Mouse (Mus musculus): ENCODE results near the gene C1rl. TPM values are rescaled to one million over a fixed set of nuclear protein-coding genes. Genes with fewer than 3 reads are reported as not detected.
"Not testable (repeated sequence)": the region's sequence is repeated elsewhere in the genome, so short reads cannot be mapped to it uniquely, and the experiment has no call there.

Gene C1rl
- total and polyA plus RNA-seq, 2 experiments, result 53.6 to 73.0 TPM

DNA sequence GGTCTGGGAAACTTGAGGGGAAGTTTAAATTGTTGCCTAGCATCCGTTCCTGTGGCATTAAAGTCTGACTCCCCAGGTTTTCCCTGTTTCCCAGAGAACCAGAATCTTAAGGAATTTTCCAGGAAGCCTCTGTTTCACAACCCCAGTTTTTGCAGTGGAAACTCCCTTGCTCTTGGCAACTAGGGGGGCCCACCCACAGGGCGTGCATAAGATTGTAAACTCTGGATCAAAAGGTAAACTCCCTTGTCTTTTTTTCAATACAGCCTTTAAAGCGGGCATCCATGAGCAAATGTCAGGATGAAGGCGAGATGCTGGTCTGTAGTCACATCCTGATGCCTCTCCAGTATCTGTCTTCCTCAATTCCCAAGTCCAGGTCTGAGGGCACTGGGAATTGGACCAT is 8.6 kb downstream of the C1rl start:
- no peak for TF ChIP-seq CTCF (IDR thresholded peaks at IDR 0.05; ENCODE audit: low read depth, low read length)
- TF ChIP-seq POLR2A (IDR thresholded peaks at IDR 0.05; ENCODE audit: extremely low read depth, insufficient read depth, low read length), result no peak
- no peaks in the 10 kb centered on the region for H3K27me3 ChIP-seq (ENCODE audit: control insufficient read depth, insufficient read depth, low read length)
- H3K9ac ChIP-seq (ENCODE audit: low read depth, low read length), result no peak overlapping the region
- H3K36me3 ChIP-seq (ENCODE audit: control insufficient read depth, insufficient read depth, low read length), result peaks cover 11% of the 10 kb centered on the region
- H3K27ac ChIP-seq (replicated peaks; ENCODE audit: insufficient read depth, low read depth, low read length), result no peak overlapping the region
- H3K4me1 ChIP-seq (ENCODE audit: control insufficient read depth, insufficient read depth, low read length), result peaks cover 16% of the 10 kb centered on the region
- 80% methylated on average over 4 of the region's 4 CpGs for WGBS
- peak; percentile 27 for DNase-seq (ENCODE audit: extremely low read depth, low read depth, low spot score)
- no peaks in the 10 kb centered on the region; the same call in 1 of the 2 replicates for H3K79me2 ChIP-seq (ENCODE audit: control insufficient read depth, insufficient read depth, low read length)
- no peak overlapping the region for H3K4me3 ChIP-seq (ENCODE audit: insufficient read depth, low read depth, low read length)

DNA sequence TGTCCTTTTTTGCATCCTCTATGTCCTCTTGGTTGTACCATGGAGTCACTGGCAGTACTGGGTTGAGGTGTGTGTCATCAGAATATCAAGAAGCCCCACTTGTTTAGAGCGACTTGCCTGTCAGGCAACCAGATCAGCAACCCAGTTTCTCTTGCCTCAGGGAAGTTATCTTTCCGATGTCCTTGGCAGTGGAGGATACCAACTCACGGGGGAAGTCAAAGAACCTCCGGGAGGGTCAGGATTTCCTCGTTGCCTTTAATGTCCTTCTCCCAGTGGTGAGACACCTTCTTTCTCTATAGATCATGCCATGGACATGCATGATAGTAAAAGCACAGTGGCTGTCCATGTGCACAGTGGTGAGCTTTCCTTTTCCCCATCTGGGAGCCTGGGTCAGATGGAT is 9.1 kb downstream of the C1rl start:
- TF ChIP-seq CTCF (IDR thresholded peaks at IDR 0.05; ENCODE audit: low read depth, low read length), result no peak
- TF ChIP-seq POLR2A (IDR thresholded peaks at IDR 0.05; ENCODE audit: extremely low read depth, insufficient read depth, low read length), result no peak
- H3K27me3 ChIP-seq (ENCODE audit: control insufficient read depth, insufficient read depth, low read length), result no peaks in the 10 kb centered on the region
- H3K9ac ChIP-seq (ENCODE audit: low read depth, low read length), result no peak overlapping the region
- H3K79me2 ChIP-seq (ENCODE audit: control insufficient read depth, insufficient read depth, low read length), result no peaks in the 10 kb centered on the region; the same call in 1 of the 2 replicates
- H3K4me3 ChIP-seq (ENCODE audit: insufficient read depth, low read depth, low read length), result no peak overlapping the region
- H3K27ac ChIP-seq (replicated peaks; ENCODE audit: insufficient read depth, low read depth, low read length), result 0 out of 2 replicates have a peak overlapping the region, but pooled peaks have one; percentile 12
- peaks cover 16% of the 10 kb centered on the region for H3K4me1 ChIP-seq (ENCODE audit: control insufficient read depth, insufficient read depth, low read length)
- no peak for DNase-seq (ENCODE audit: extremely low read depth, low read depth, low spot score)
- H3K36me3 ChIP-seq (ENCODE audit: control insufficient read depth, insufficient read depth, low read length), result peaks cover 11% of the 10 kb centered on the region
- WGBS, result 81% methylated on average over 5 of the region's 5 CpGs

DNA sequence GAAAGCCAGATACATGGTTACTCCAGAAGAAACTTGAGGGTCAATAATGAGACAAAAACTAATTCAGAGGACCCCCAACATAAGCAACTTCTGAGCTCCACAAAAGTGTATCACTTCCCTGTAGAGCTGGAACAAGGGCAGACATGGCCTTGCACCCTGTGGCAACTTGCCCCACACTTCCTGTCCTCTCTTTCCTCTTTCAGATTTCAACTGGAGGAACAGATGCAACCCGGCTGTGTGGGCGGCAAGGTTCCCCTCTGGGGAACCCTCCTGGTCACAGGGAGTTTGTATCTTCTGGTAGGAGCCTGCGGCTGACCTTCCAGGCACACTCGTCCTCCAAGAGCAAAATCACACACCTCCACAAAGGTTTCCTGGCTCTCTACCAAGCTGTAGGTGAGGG is 12.1 kb downstream of the C1rl start:
- Histone ChIP-seq H3K4me3 (ENCODE audit: insufficient read depth, low read depth, low read length) (no peak overlapping the region), H3K79me2 (ENCODE audit: control insufficient read depth, insufficient read depth, low read length) (no peaks in the 10 kb centered on the region; the same call in 1 of the 2 replicates), H3K27me3 (ENCODE audit: control insufficient read depth, insufficient read depth, low read length) (no peaks in the 10 kb centered on the region), H3K36me3 (ENCODE audit: control insufficient read depth, insufficient read depth, low read length) (peaks cover 14% of the 10 kb centered on the region), H3K9ac (ENCODE audit: low read depth, low read length) (no peak overlapping the region), H3K27ac (replicated peaks; ENCODE audit: insufficient read depth, low read depth, low read length) (no peak overlapping the region; the same call in 1 of the 2 replicates), H3K4me1 (ENCODE audit: control insufficient read depth, insufficient read depth, low read length) (peaks cover 17% of the 10 kb centered on the region)
- DNase-seq (ENCODE audit: extremely low read depth, low read depth, low spot score), result peak; percentile 28
- 70% methylated on average over 4 of the region's 4 CpGs for WGBS
- no peak for TF ChIP-seq CTCF (IDR thresholded peaks at IDR 0.05; ENCODE audit: low read depth, low read length)
- no peak for TF ChIP-seq POLR2A (IDR thresholded peaks at IDR 0.05; ENCODE audit: extremely low read depth, insufficient read depth, low read length)

DNA sequence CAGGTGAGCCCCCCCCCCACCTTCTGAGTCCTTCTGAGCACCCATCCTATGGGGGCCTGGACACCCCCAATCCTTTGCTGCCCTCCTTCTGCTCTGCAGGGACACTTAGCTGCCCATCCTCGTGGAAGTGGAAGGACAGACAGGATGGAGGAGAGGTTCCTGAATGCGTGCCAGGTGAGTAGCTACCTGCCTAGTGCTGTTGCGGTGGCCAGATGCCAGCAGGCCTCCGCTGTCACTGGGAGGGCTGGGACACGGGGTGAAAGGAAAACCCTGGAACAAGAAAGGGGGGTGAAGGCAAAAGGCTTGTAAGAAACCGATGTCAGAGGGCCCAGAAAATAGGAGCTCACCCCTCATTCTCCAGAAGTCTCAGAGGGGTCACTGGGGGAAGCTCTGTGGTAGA is 14.1 kb downstream of the C1rl start:
- TF ChIP-seq CTCF (IDR thresholded peaks at IDR 0.05; ENCODE audit: low read depth, low read length), result no peak
- no peak for TF ChIP-seq POLR2A (IDR thresholded peaks at IDR 0.05; ENCODE audit: extremely low read depth, insufficient read depth, low read length)
- DNase-seq (ENCODE audit: extremely low read depth, low read depth, low spot score), result peak; percentile 43
- no peaks in the 10 kb centered on the region; the same call in 1 of the 2 replicates for H3K79me2 ChIP-seq (ENCODE audit: control insufficient read depth, insufficient read depth, low read length)
- no peak overlapping the region for H3K9ac ChIP-seq (ENCODE audit: low read depth, low read length)
- peaks cover 10% of the 10 kb centered on the region for H3K36me3 ChIP-seq (ENCODE audit: control insufficient read depth, insufficient read depth, low read length)
- WGBS, result 39% methylated on average over 6 of the region's 6 CpGs
- H3K4me1 ChIP-seq (ENCODE audit: control insufficient read depth, insufficient read depth, low read length), result peaks cover 16% of the 10 kb centered on the region
- no peak overlapping the region for H3K4me3 ChIP-seq (ENCODE audit: insufficient read depth, low read depth, low read length)
- H3K27ac ChIP-seq (replicated peaks; ENCODE audit: insufficient read depth, low read depth, low read length), result no peak overlapping the region
- H3K27me3 ChIP-seq (ENCODE audit: control insufficient read depth, insufficient read depth, low read length), result no peaks in the 10 kb centered on the region

DNA sequence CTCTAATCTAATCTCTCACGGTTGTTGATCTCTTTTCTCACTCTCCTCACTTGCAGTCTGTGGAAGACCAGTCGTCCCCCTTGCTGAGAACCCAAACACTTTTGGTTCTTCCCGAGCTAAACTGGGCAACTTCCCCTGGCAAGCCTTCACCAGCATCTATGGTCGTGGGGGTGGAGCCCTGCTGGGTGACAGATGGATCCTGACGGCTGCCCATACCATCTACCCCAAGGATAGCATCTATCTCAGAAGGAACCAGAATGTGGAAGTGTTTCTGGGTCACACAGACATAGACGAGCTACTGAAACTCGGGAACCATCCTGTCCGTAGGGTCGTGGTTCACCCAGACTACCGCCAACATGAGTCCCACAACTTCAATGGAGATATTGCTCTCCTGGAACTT is 15.4 kb downstream of the C1rl start:
- H3K27me3 ChIP-seq (ENCODE audit: control insufficient read depth, insufficient read depth, low read length), result no peaks in the 10 kb centered on the region
- TF ChIP-seq CTCF (IDR thresholded peaks at IDR 0.05; ENCODE audit: low read depth, low read length) (no peak), POLR2A (IDR thresholded peaks at IDR 0.05; ENCODE audit: extremely low read depth, insufficient read depth, low read length) (no peak)

GRCm38 (mm10) chr6:124509192-124509591 is 16.3 kb downstream of the C1rl start:
- peak overlapping the region; percentile 86 for H3K27ac ChIP-seq (replicated peaks; ENCODE audit: insufficient read depth, low read depth, low read length)
- peak; percentile 91 for DNase-seq (ENCODE audit: extremely low read depth, low read depth, low spot score)
- not testable (repeated sequence) for H3K27me3 ChIP-seq (ENCODE audit: control insufficient read depth, insufficient read depth, low read length); H3K4me3 ChIP-seq (ENCODE audit: insufficient read depth, low read depth, low read length); H3K79me2 ChIP-seq (ENCODE audit: control insufficient read depth, insufficient read depth, low read length)
- peaks cover 19% of the 10 kb centered on the region for H3K4me1 ChIP-seq (ENCODE audit: control insufficient read depth, insufficient read depth, low read length)
- 40% methylated on average over 5 of the region's 5 CpGs for WGBS
- H3K36me3 ChIP-seq (ENCODE audit: control insufficient read depth, insufficient read depth, low read length), result peaks cover 10% of the 10 kb centered on the region
- peak overlapping the region; percentile 39 for H3K9ac ChIP-seq (ENCODE audit: low read depth, low read length)

More for the DNA sequence above, 15.4 kb downstream of the C1rl start:
- H3K79me2 ChIP-seq (ENCODE audit: control insufficient read depth, insufficient read depth, low read length), result peaks cover 4% of the 10 kb centered on the region; the same call in 1 of the 2 replicates
- H3K9ac ChIP-seq (ENCODE audit: low read depth, low read length), result no peak overlapping the region
- peak overlapping the region; percentile 86 for H3K27ac ChIP-seq (replicated peaks; ENCODE audit: insufficient read depth, low read depth, low read length)
- peaks cover 10% of the 10 kb centered on the region for H3K36me3 ChIP-seq (ENCODE audit: control insufficient read depth, insufficient read depth, low read length)
- H3K4me1 ChIP-seq (ENCODE audit: control insufficient read depth, insufficient read depth, low read length), result peaks cover 18% of the 10 kb centered on the region
- no peak for DNase-seq (ENCODE audit: extremely low read depth, low read depth, low spot score)
- no peak overlapping the region for H3K4me3 ChIP-seq (ENCODE audit: insufficient read depth, low read depth, low read length)
- WGBS, result 77% methylated on average over 10 of the region's 10 CpGs
